Mouse (Mus musculus) inflammation-experienced regulatory T-cells, adult 6 months (primary cell): ENCODE measurements around the gene Tmem265. TPM values are rescaled to one million over a fixed set of nuclear protein-coding genes. Genes with fewer than 3 reads are reported as not detected.

Source experiments
- ATAC-seq: one replicate; pipeline ENCODE4 v1.8.0; 2017
- polyA plus RNA-seq, 3 experiments: library from polyadenylated mRNA; unstranded; fragments of 100-300 nt; shearing (Covaris generic); gene quantifications; one replicate each; pipeline ENCODE4 v1.2.1; 2017

The Tmem265 gene
- polyA plus RNA-seq, result 10 to 100 TPM; 30.0 to 46.0 (median 34.3) TPM

- ATAC-seq, result no peak
These were observed at the start of gene Tmem265 for GRCm38 (mm10) chr7:127561340-127561858. TSS of gene Tmem265 (plus strand) at chr7:127561390.

GRCm38 (mm10) chr7:127511808-127512230, 49.4 kb upstream of the Tmem265 start, which contains the start of gene Srcap:
TSS of gene Srcap (plus strand) at chr7:127511983.
- ATAC-seq, result peak; percentile 94

GRCm38 (mm10) chr7:127512231-127513015, 48.8 kb upstream of the Tmem265 start:
- peak; percentile 66 for ATAC-seq

- no peak for ATAC-seq
These were observed 48.2 kb upstream of the Tmem265 start for GRCm38 (mm10) chr7:127513016-127513390.

GRCm38 (mm10) chr7:127513781-127514180, 47.4 kb upstream of the Tmem265 start:
- ATAC-seq, result no peak

GRCm38 (mm10) chr7:127515846-127516245, 45.3 kb upstream of the Tmem265 start:
- no peak for ATAC-seq

GRCm38 (mm10) chr7:127516344-127516743, 44.8 kb upstream of the Tmem265 start:
- no peak for ATAC-seq

GRCm38 (mm10) chr7:127519284-127519683, 41.9 kb upstream of the Tmem265 start, which contains the start of gene Gm42715:
TSS of gene Gm42715 (plus strand) at chr7:127519584.
- ATAC-seq, result no peak

- no peak for ATAC-seq
These were observed 19.5 kb upstream of the Tmem265 start for GRCm38 (mm10) chr7:127541671-127542070.

- ATAC-seq, result no peak
These were observed 11.9 kb upstream of the Tmem265 start for GRCm38 (mm10) chr7:127549116-127549835.

GRCm38 (mm10) chr7:127551558-127551957, 9.6 kb upstream of the Tmem265 start:
- ATAC-seq, result no peak

- ATAC-seq, result no peak
These were observed 610 bp upstream of the Tmem265 start for GRCm38 (mm10) chr7:127560580-127560979.

GRCm38 (mm10) chr7:127564381-127565150, 3.4 kb downstream of the Tmem265 start:
- no peak for ATAC-seq

GRCm38 (mm10) chr7:127572895-127573471, 11.8 kb downstream of the Tmem265 start, which contains the start of gene Phkg2:
TSS of gene Phkg2 (plus strand) at chr7:127573340.
- ATAC-seq, result peak; percentile 99

- ATAC-seq, result no peak
These were observed 12.4 kb downstream of the Tmem265 start for GRCm38 (mm10) chr7:127573503-127574008.

- ATAC-seq, result no peak
These were observed 12.9 kb downstream of the Tmem265 start for GRCm38 (mm10) chr7:127574115-127574514.

- ATAC-seq, result no peak
These were observed 22.1 kb downstream of the Tmem265 start for GRCm38 (mm10) chr7:127583260-127583659.

GRCm38 (mm10) chr7:127585031-127585430, 23.8 kb downstream of the Tmem265 start:
- no peak for ATAC-seq

- no peak for ATAC-seq
These were observed 25.0 kb downstream of the Tmem265 start for GRCm38 (mm10) chr7:127586149-127586548.

GRCm38 (mm10) chr7:127587196-127587595, 26.0 kb downstream of the Tmem265 start:
- no peak for ATAC-seq

GRCm38 (mm10) chr7:127588011-127588871, 27.1 kb downstream of the Tmem265 start, which contains the start of the genes Ccdc189 and Rnf40:
TSS of gene Ccdc189 (minus strand) at chr7:127588595.
TSS of gene Rnf40 (plus strand) at chr7:127588767.
- ATAC-seq, result peak; percentile 96
